Mouse (Mus musculus): ENCODE data around the gene Nhlrc1.

The Nhlrc1 gene

GRCm38 (mm10) chr13:47001590-47001989, 13.1 kb downstream of the Nhlrc1 start:
- no peak for DNase-seq

GRCm38 (mm10) chr13:46999498-46999897, 15.2 kb downstream of the Nhlrc1 start:
- no peak for DNase-seq

- DNase-seq: no peak
Observed at GRCm38 (mm10) chr13:46997355-46997754, 17.3 kb downstream of the Nhlrc1 start.

- no peak for DNase-seq
Observed at GRCm38 (mm10) chr13:46993274-46993551, 21.4 kb downstream of the Nhlrc1 start.

- no peak for DNase-seq
Observed at GRCm38 (mm10) chr13:46992516-46993273, 22.0 kb downstream of the Nhlrc1 start.

- DNase-seq: no peak
Observed at GRCm38 (mm10) chr13:46990376-46991011, 24.2 kb downstream of the Nhlrc1 start.

- DNase-seq: no peak
Observed at GRCm38 (mm10) chr13:46987941-46988340, 26.7 kb downstream of the Nhlrc1 start.

GRCm38 (mm10) chr13:46986208-46986607, 28.4 kb downstream of the Nhlrc1 start:
- no peak for DNase-seq

GRCm38 (mm10) chr13:46983878-46984277, 30.8 kb downstream of the Nhlrc1 start:
- no peak for DNase-seq

- DNase-seq: no peak
Observed at GRCm38 (mm10) chr13:46979836-46980490, 34.7 kb downstream of the Nhlrc1 start.

GRCm38 (mm10) chr13:46976532-46976931, 38.1 kb downstream of the Nhlrc1 start:
- DNase-seq: no peak

GRCm38 (mm10) chr13:46975930-46976329, 38.7 kb downstream of the Nhlrc1 start:
- DNase-seq: no peak

GRCm38 (mm10) chr13:46975031-46975551, 39.6 kb downstream of the Nhlrc1 start:
- DNase-seq: no peak

GRCm38 (mm10) chr13:46970286-46970945, 44.2 kb downstream of the Nhlrc1 start:
- DNase-seq: no peak

- DNase-seq: no peak
Observed at GRCm38 (mm10) chr13:46968626-46969025, 46.0 kb downstream of the Nhlrc1 start.

GRCm38 (mm10) chr13:46967308-46967707, 47.3 kb downstream of the Nhlrc1 start:
- no peak for DNase-seq

All from B cell, adult 2 months (primary cell).